In the genomic region with DNA sequence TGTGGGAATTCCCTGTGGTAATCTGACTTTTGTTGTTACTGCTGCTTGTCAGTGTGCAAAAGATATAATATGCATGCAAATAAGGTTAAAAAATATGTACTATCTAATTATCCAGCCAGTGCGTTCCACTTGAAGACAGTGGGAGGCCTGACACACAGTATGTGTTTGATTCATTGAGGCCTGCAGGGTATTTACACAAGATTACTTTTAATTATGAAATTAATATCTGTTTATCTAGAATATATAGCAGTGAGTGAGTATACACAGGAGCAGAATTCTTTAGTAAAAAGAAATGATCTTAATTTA, we compare ENCODE assay signal across 23 mouse cellular contexts.
DNase-seq lines count a peak whose midpoint lies in the region; ATAC-seq and TF ChIP-seq lines count a peak whose summit lies in the region.
"Had no signal": no experiment of that assay in that cellular context is flagged by ENCODE, and none has a peak within 500 bp of the region (broad histone marks: within the 10 kb centered on the region; RNA-seq: fewer than 3 reads in every experiment).

No protein-coding gene starts in this region.

- no peaks in the 10 kb centered on the region for H3K36me3 ChIP-seq in midbrain, embryonic 11.5 days (ENCODE audit: control insufficient read depth, insufficient read depth, low read length)
- no peaks in the 10 kb centered on the region for H3K36me3 ChIP-seq in midbrain, postnatal 0 days (ENCODE audit: insufficient read depth, low read length)
- no peaks in the 10 kb centered on the region for H3K36me3 ChIP-seq in forebrain, embryonic 14.5 days (ENCODE audit: control insufficient read depth, insufficient read depth, low read length)
- no peaks in the 10 kb centered on the region for H3K36me3 ChIP-seq in hindbrain, embryonic 14.5 days (replicated peaks; ENCODE audit: control insufficient read depth, insufficient read depth)
- no peaks in the 10 kb centered on the region for H3K36me3 ChIP-seq in neural tube, embryonic 14.5 days (ENCODE audit: control insufficient read depth, insufficient read depth, low read length)
- H3K36me3 ChIP-seq: heart, embryonic 13.5 days; limb, embryonic 13.5 days; liver, embryonic 12.5 days had no signal

- no peak overlapping the region for H3K4me3 ChIP-seq in midbrain, embryonic 11.5 days (ENCODE audit: low read depth, low read length)
- no peak overlapping the region for H3K4me3 ChIP-seq in midbrain, postnatal 0 days (ENCODE audit: low read depth, low read length)
- no peak overlapping the region for H3K4me3 ChIP-seq in forebrain, embryonic 14.5 days (ENCODE audit: low read depth, low read length)
- no peak overlapping the region for H3K4me3 ChIP-seq in hindbrain, embryonic 14.5 days (replicated peaks; ENCODE audit: low read length)
- no peak overlapping the region for H3K4me3 ChIP-seq in neural tube, embryonic 14.5 days (ENCODE audit: low read depth, low read length)
- H3K4me3 ChIP-seq: heart, adult 2 months; heart, embryonic 13.5 days; limb, embryonic 13.5 days; liver, embryonic 12.5 days had no signal

- H3K9ac ChIP-seq in midbrain, embryonic 11.5 days (ENCODE audit: low read length), result no peak overlapping the region
- no peak overlapping the region for H3K9ac ChIP-seq in midbrain, postnatal 0 days (replicated peaks; ENCODE audit: low read length, poor library complexity, severe bottlenecking)
- no peak overlapping the region for H3K9ac ChIP-seq in forebrain, embryonic 14.5 days (ENCODE audit: low read length)
- no peak overlapping the region for H3K9ac ChIP-seq in hindbrain, embryonic 14.5 days
- no peak overlapping the region for H3K9ac ChIP-seq in neural tube, embryonic 14.5 days (replicated peaks; ENCODE audit: low read depth, low read length)
- H3K9ac ChIP-seq: heart, embryonic 13.5 days; limb, embryonic 13.5 days; liver, embryonic 12.5 days had no signal

- no peak overlapping the region for H3K4me2 ChIP-seq in midbrain, embryonic 11.5 days
- H3K4me2 ChIP-seq in midbrain, postnatal 0 days (ENCODE audit: low read depth, low read length, poor library complexity, severe bottlenecking), result no peak overlapping the region
- H3K4me2 ChIP-seq in forebrain, embryonic 14.5 days (ENCODE audit: low read length), result no peak overlapping the region
- no peak overlapping the region for H3K4me2 ChIP-seq in hindbrain, embryonic 14.5 days (replicated peaks)
- no peak overlapping the region for H3K4me2 ChIP-seq in neural tube, embryonic 14.5 days (ENCODE audit: low read depth, low read length)
- H3K4me2 ChIP-seq: heart, embryonic 13.5 days; limb, embryonic 13.5 days; liver, embryonic 12.5 days had no signal

- DNase-seq in midbrain, embryonic 11.5 days (ENCODE audit: low spot score, missing footprints), result no peak
- no peak for DNase-seq in midbrain, postnatal 0 days (ENCODE audit: low spot score)
- no peak for DNase-seq in forebrain, embryonic 14.5 days (ENCODE audit: low spot score)
- DNase-seq in hindbrain, embryonic 14.5 days (ENCODE audit: low spot score), result no peak
- no peak for DNase-seq in ovary, postnatal 10 days (ENCODE audit: low spot score)
- DNase-seq in cerebellum, postnatal 14 days, result no peak
- DNase-seq: adrenal gland, adult 2 months; cerebellum, adult 11 months; cerebellum, adult 9-11 months; gastrocnemius, postnatal 36 days; heart, adult 2 months; heart, postnatal 14 days; kidney, postnatal 36 days; layer of hippocampus, postnatal 36 days; lung, adult 18-20 months; lung, postnatal 10 days; right cerebral cortex, postnatal 25 days; spleen, adult 18-20 months had no signal

- no peak for TF ChIP-seq CTCF in midbrain, postnatal 0 days (IDR thresholded peaks at IDR 0.05)

- H3K27ac ChIP-seq in midbrain, embryonic 11.5 days (ENCODE audit: low read depth, low read length), result no peak overlapping the region
- H3K27ac ChIP-seq in midbrain, postnatal 0 days (ENCODE audit: low read depth, low read length), result no peak overlapping the region
- H3K27ac ChIP-seq in forebrain, embryonic 14.5 days (ENCODE audit: low read depth, low read length), result no peak overlapping the region
- H3K27ac ChIP-seq in hindbrain, embryonic 14.5 days, result no peak overlapping the region
- no peak overlapping the region for H3K27ac ChIP-seq in neural tube, embryonic 14.5 days (ENCODE audit: low read depth, low read length)
- H3K27ac ChIP-seq: heart, adult 2 months; heart, embryonic 13.5 days; limb, embryonic 13.5 days; liver, embryonic 12.5 days had no signal

- WGBS in midbrain, embryonic 11.5 days, result 33% methylated on average over 1 of the region's 1 CpGs
- WGBS in midbrain, postnatal 0 days, result 31% methylated on average over 1 of the region's 1 CpGs
- WGBS in forebrain, embryonic 14.5 days, result 31% methylated on average over 1 of the region's 1 CpGs
- WGBS in hindbrain, embryonic 14.5 days, result 15% methylated on average over 1 of the region's 1 CpGs
- WGBS in neural tube, embryonic 14.5 days, result 37% methylated on average over 1 of the region's 1 CpGs

- no peaks in the 10 kb centered on the region for H3K4me1 ChIP-seq in midbrain, embryonic 11.5 days (ENCODE audit: control insufficient read depth, insufficient read depth, low read length)
- H3K4me1 ChIP-seq in midbrain, postnatal 0 days (ENCODE audit: insufficient read depth, low read length), result no peaks in the 10 kb centered on the region
- peaks cover 4% of the 10 kb centered on the region; the same call in 1 of the 2 replicates for H3K4me1 ChIP-seq in forebrain, embryonic 14.5 days (ENCODE audit: control insufficient read depth, insufficient read depth, low read length)
- H3K4me1 ChIP-seq in hindbrain, embryonic 14.5 days (replicated peaks; ENCODE audit: control insufficient read depth, insufficient read depth, low read length), result no peaks in the 10 kb centered on the region; the same call in 1 of the 2 replicates
- no peaks in the 10 kb centered on the region for H3K4me1 ChIP-seq in neural tube, embryonic 14.5 days (ENCODE audit: control insufficient read depth, insufficient read depth, low read length)
- H3K4me1 ChIP-seq: heart, embryonic 13.5 days; limb, embryonic 13.5 days; liver, embryonic 12.5 days had no signal

- no peaks in the 10 kb centered on the region for H3K9me3 ChIP-seq in midbrain, embryonic 11.5 days (ENCODE audit: control insufficient read depth, low read length)
- H3K9me3 ChIP-seq in midbrain, postnatal 0 days (ENCODE audit: low read length), result no peaks in the 10 kb centered on the region
- no peaks in the 10 kb centered on the region for H3K9me3 ChIP-seq in forebrain, embryonic 14.5 days (replicated peaks; ENCODE audit: control insufficient read depth, low read length)
- H3K9me3 ChIP-seq in hindbrain, embryonic 14.5 days (ENCODE audit: control insufficient read depth, low read length), result no peaks in the 10 kb centered on the region
- no peaks in the 10 kb centered on the region for H3K9me3 ChIP-seq in neural tube, embryonic 14.5 days (ENCODE audit: control insufficient read depth, low read length)
- H3K9me3 ChIP-seq: heart, embryonic 13.5 days; limb, embryonic 13.5 days; liver, embryonic 12.5 days had no signal

- no peaks in the 10 kb centered on the region for H3K27me3 ChIP-seq in midbrain, embryonic 11.5 days (ENCODE audit: control insufficient read depth, insufficient read depth, low read length)
- no peaks in the 10 kb centered on the region for H3K27me3 ChIP-seq in midbrain, postnatal 0 days (ENCODE audit: insufficient read depth, low read length)
- H3K27me3 ChIP-seq in forebrain, embryonic 14.5 days (replicated peaks; ENCODE audit: control insufficient read depth, insufficient read depth, low read length), result no peaks in the 10 kb centered on the region
- no peaks in the 10 kb centered on the region for H3K27me3 ChIP-seq in hindbrain, embryonic 14.5 days (ENCODE audit: control insufficient read depth, insufficient read depth, low read length)
- no peaks in the 10 kb centered on the region for H3K27me3 ChIP-seq in neural tube, embryonic 14.5 days (ENCODE audit: control insufficient read depth, insufficient read depth, low read length)
- H3K27me3 ChIP-seq: heart, embryonic 13.5 days; limb, embryonic 13.5 days; liver, embryonic 12.5 days had no signal

- peak; percentile 33; the same call in 1 of the 2 replicates for ATAC-seq in midbrain, embryonic 11.5 days (ENCODE audit: low FRiP score)
- ATAC-seq in midbrain, postnatal 0 days (ENCODE audit: low FRiP score), result no peak
- ATAC-seq in forebrain, embryonic 14.5 days, result peak; percentile 82
- ATAC-seq in hindbrain, embryonic 14.5 days (ENCODE audit: low FRiP score), result peak; percentile 87
- 0 out of 2 replicates have a peak, but pooled peaks have one; percentile 41 for ATAC-seq in neural tube, embryonic 14.5 days (ENCODE audit: low read depth)
- ATAC-seq: intestine, postnatal 0 days; liver, embryonic 12.5 days had no signal
